ENCODE assay signal across 8 mouse cellular contexts in the genomic region with DNA sequence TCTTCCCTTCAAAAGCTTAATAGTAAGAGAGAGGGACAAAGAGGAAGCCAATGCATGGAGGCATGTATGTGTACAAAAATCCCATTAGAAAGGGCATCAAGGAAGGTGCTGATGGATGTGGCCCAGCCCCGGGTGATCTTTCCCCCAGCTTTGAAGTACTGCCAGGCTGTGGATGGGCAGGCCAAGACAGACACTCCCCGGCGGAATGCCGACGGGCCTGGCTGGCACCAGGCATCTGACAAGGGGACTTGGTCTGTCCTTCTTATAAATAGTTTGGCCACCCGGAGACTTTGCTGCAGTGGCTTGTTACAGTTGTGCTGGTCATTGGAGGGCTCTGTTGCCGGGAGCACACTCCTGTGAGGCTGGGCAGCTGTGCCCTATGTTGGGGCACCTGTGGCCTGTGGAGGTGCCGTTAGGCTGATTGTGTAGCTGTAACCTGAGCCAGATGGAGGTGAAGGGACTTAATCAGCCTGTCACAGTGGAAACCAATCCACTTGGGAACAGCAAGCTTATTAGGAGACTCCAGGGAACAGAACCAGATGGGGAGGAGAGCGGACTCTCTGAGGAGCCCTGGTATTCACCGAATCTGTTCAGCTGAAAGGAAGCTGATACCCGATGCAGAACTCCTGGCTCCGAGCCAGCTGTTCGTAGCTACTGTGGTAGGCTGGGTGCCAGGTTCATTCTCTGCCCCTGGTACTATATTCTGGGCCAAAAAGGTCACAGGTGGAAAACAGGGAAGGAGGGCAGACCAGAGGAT. TPM values are rescaled to one million over a fixed set of nuclear protein-coding genes. Genes with fewer than 3 reads are reported as not detected.
A peak's percentile ranks its signal among the peaks of the same experiment; 100 is the strongest.
DNase-seq lines count a peak whose midpoint lies in the region; ATAC-seq and TF ChIP-seq lines count a peak whose summit lies in the region.

No protein-coding gene starts in this region.

- WGBS in hindbrain, embryonic 15.5 days, result 34% methylated on average over 13 of the region's 13 CpGs
- 56% methylated on average over 13 of the region's 13 CpGs for WGBS in stomach, embryonic 15.5 days

- peak; percentile 45; the same call in 1 of the 2 replicates for ATAC-seq in hindbrain, embryonic 15.5 days (ENCODE audit: low FRiP score, low read depth)
- ATAC-seq in stomach, embryonic 15.5 days (ENCODE audit: insufficient read depth, low FRiP score, low read depth), result peak; percentile 67

- H3K27me3 ChIP-seq in hindbrain, embryonic 15.5 days, result no peaks in the 10 kb centered on the region
- no peaks in the 10 kb centered on the region for H3K27me3 ChIP-seq in stomach, embryonic 15.5 days (replicated peaks)

- TF ChIP-seq CTCF in left cerebral cortex, adult 2 months (IDR thresholded peaks at IDR 0.05), result no peak

- no peak overlapping the region for H3K27ac ChIP-seq in hindbrain, embryonic 15.5 days (replicated peaks)
- no peak overlapping the region for H3K27ac ChIP-seq in stomach, embryonic 15.5 days
- no peak overlapping the region for H3K27ac ChIP-seq in left cerebral cortex, adult 2 months

- intact Hi-C loops in left cerebral cortex, adult 2 months (cut with DNase I), result no loop called here

- H3K9ac ChIP-seq in hindbrain, embryonic 15.5 days, result no peak overlapping the region
- no peak overlapping the region for H3K9ac ChIP-seq in stomach, embryonic 15.5 days

- peak; percentile 59 for DNase-seq in adrenal gland, adult 2 months
- no peak for DNase-seq in adrenal gland, adult 18-20 months (ENCODE audit: low spot score in 2 of 2)
- DNase-seq in retina, postnatal 1 day, result peak; percentile 70
- no peak for DNase-seq in retina, embryonic 14.5 days (ENCODE audit: low spot score)
- no peak for DNase-seq in spleen, postnatal 36 days (ENCODE audit: low spot score in 2 of 2)
- DNase-seq in left cerebral cortex, adult 2 months (ENCODE audit: extremely low spot score in 1 of 2, low spot score in 2 of 2), result no peak

- H3K36me3 ChIP-seq in hindbrain, embryonic 15.5 days, result no peaks in the 10 kb centered on the region
- H3K36me3 ChIP-seq in stomach, embryonic 15.5 days, result no peaks in the 10 kb centered on the region

- no peaks in the 10 kb centered on the region for H3K9me3 ChIP-seq in hindbrain, embryonic 15.5 days
- no peaks in the 10 kb centered on the region for H3K9me3 ChIP-seq in stomach, embryonic 15.5 days

- no peak overlapping the region for H3K4me2 ChIP-seq in hindbrain, embryonic 15.5 days
- no peak overlapping the region for H3K4me2 ChIP-seq in stomach, embryonic 15.5 days

- peaks cover 13% of the 10 kb centered on the region for H3K4me1 ChIP-seq in hindbrain, embryonic 15.5 days (replicated peaks)
- H3K4me1 ChIP-seq in stomach, embryonic 15.5 days, result peaks cover 8% of the 10 kb centered on the region; the same call in 1 of the 2 replicates

- H3K4me3 ChIP-seq in hindbrain, embryonic 15.5 days, result no peak overlapping the region
- H3K4me3 ChIP-seq in stomach, embryonic 15.5 days (replicated peaks), result no peak overlapping the region
- H3K4me3 ChIP-seq in left cerebral cortex, adult 2 months, result no peak overlapping the region

RNA-seq across cellular contexts. Expression of a gene that starts 15.9 kb away (rescaled TPM):
- 10 to 100 TPM; 17.5 to 29.6 TPM for total RNA-seq in adrenal gland, adult 2 months (2021)
- polyA plus RNA-seq in adrenal gland, adult 2 months (2012; rRNA removed), result 13.3 and 13.5 TPM in 2 replicates
- 10 to 100 TPM; 19.7 to 19.9 TPM for total RNA-seq in adrenal gland, adult 18-20 months (2021)
- 58.2 and 60.4 TPM in 2 replicates for polyA plus RNA-seq in hindbrain, embryonic 15.5 days (2015; fragmentation: Nextera tagmentation; extraction: Ambion mirVana)
- 67.6 and 72.2 TPM in 2 replicates for polyA plus RNA-seq in stomach, embryonic 15.5 days (2015; fragmentation: Nextera tagmentation; extraction: Ambion mirVana)
- 10 to 100 TPM; 65.7 to 68.2 TPM for total RNA-seq in left cerebral cortex, adult 2 months (2021)

RNA-seq across cellular contexts. Expression of a gene that starts 52.5 kb away (rescaled TPM):
- total RNA-seq in adrenal gland, adult 2 months (2021), result 1 to 10 TPM; 1.0 to 1.6 TPM
- polyA plus RNA-seq in adrenal gland, adult 2 months (2012; rRNA removed), result 7.5 and 9.0 TPM in 2 replicates
- total RNA-seq in adrenal gland, adult 18-20 months (2021), result 1 to 10 TPM; 1.7 to 2.1 TPM
- 30.8 and 32.2 TPM in 2 replicates for polyA plus RNA-seq in hindbrain, embryonic 15.5 days (2015; fragmentation: Nextera tagmentation; extraction: Ambion mirVana)
- polyA plus RNA-seq in stomach, embryonic 15.5 days (2015; fragmentation: Nextera tagmentation; extraction: Ambion mirVana), result 7.4 and 8.4 TPM in 2 replicates
- total RNA-seq in left cerebral cortex, adult 2 months (2021), result 100 to 1,000 TPM; 270 to 290 TPM

Comparison
In these comparisons a context has a peak if more than half of its experiments do, and no peak if none do; other contexts are left out.
1. DNase-seq: peak in adrenal gland, adult 2 months (single experiment) and retina, postnatal 1 day (single experiment); none in adrenal gland, adult 18-20 months (0 of 2), retina, embryonic 14.5 days (single experiment), spleen, postnatal 36 days (0 of 2) and left cerebral cortex, adult 2 months (0 of 2).
2. RNA of a gene that starts 52.5 kb away (total RNA-seq): 270 to 290 TPM in left cerebral cortex, adult 2 months; 1.7 to 2.1 TPM in adrenal gland, adult 18-20 months and 1.0 to 1.6 TPM in adrenal gland, adult 2 months; every median in the first group is over 10 times any median in the second.